Mouse (Mus musculus): ENCODE data around the gene D130052B06Rik. TPM values are rescaled to one million over a fixed set of nuclear protein-coding genes. Genes with fewer than 3 reads are reported as not detected.
A peak's percentile ranks its signal among the peaks of the same experiment; 100 is the strongest.

D130052B06Rik gene
- polyA plus RNA-seq, 1 experiment, result not detected

DNA sequence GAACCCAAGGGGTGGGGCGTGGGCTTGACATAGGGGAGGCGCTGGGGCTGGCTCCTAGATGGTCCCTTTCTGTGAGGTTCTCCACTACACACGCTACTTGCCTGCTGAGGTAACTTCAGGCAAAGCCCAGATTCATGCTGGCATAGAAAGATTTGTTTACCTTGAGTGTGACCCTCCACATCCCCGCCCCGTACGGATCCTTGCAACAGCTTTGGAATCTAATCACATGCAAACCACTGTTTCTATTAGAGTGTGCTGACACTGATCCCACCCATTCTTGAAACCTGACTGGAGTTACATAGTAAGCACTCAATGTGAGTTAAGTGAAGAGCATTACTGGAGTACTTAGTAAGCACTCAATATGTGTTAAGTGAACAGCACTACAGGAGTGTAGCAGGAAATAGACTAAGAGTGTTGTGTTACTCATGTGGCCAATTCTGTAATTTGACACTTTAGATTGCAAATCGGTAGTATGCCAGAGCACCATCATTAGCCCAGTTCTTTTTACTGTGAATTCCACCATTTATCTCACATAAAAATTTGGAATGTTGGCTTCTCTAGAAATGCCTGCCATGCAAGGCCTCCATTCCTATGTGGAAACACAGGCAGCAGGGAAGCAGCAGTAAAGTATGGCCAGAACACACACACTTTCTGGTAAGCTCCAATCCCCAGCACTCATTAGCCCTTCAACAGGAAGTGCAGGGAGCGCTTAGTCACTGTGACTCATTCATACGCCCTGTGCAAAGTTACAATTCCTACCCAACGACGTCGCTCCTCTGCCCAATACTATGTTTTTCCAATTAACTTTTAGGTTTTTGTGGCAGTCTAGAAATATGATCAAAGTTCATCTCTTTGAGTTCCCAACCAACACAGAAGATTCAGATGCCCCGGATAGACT, 61.2 kb downstream of the D130052B06Rik start:
- Histone ChIP-seq H3K4me3 (no peak overlapping the region), H3K27me3 (ENCODE audit: control insufficient read depth, insufficient read depth, insufficient read length) (no peaks in the 10 kb centered on the region), H3K4me2 (ENCODE audit: low read depth) (peak overlapping the region; percentile 38), H3K79me2 (ENCODE audit: control insufficient read depth, insufficient read depth) (no peaks in the 10 kb centered on the region), H3ac (ENCODE audit: control insufficient read depth, insufficient read length) (no peak overlapping the region), H3K36me3 (ENCODE audit: control insufficient read depth, insufficient read depth) (no peaks in the 10 kb centered on the region)
- TF ChIP-seq CEBPB (IDR thresholded peaks at IDR 0.05; ENCODE audit: insufficient read depth, poor library complexity, severe bottlenecking) (no peak), POLR2A (IDR thresholded peaks at IDR 0.05; ENCODE audit: insufficient read length, low read depth) (peak; percentile 27)

DNA sequence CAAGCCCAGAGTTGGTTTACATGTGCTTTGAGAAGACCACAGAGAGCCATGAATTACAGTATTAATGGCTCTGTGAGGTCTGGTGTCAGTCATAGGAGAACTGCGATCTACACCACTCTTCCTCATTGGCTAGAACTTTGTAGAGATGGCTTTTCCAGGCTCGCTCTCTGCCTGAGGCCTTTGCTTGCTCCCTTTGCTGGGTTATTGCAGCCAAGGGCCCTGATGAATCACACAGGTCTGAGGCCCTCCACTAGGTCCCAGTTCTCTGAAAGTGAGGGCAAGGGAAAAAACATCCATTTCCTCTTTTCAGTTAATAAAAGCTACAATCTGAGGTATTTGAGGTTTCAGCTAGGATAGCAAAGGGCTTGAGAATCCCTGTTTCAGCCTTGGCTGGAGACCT, 64.5 kb downstream of the D130052B06Rik start:
- TF ChIP-seq E2F4 (IDR thresholded peaks at IDR 0.05; ENCODE audit: insufficient read depth) (no peak), CEBPB (IDR thresholded peaks at IDR 0.05; ENCODE audit: insufficient read depth, poor library complexity, severe bottlenecking) (no peak), MAX (IDR thresholded peaks at IDR 0.05; ENCODE audit: low read depth) (no peak), POLR2A (IDR thresholded peaks at IDR 0.05; ENCODE audit: insufficient read length, low read depth) (no peak), TCF3 (IDR thresholded peaks at IDR 0.05; ENCODE audit: insufficient read length, low read depth) (no peak), MYOD1 (IDR thresholded peaks at IDR 0.05; ENCODE audit: control insufficient read depth in 1 of 3, insufficient read length in 2 of 3, low read depth in 2 of 3) (no peak), REST (IDR thresholded peaks at IDR 0.05; ENCODE audit: insufficient read depth, insufficient read length) (no peak), MYOG (IDR thresholded peaks at IDR 0.05; ENCODE audit: control insufficient read depth in 1 of 3, insufficient read depth in 1 of 3, insufficient read length in 2 of 3, low read depth in 2 of 3) (no peak), SRF (IDR thresholded peaks at IDR 0.05; ENCODE audit: control insufficient read depth, insufficient read length, low read depth) (no peak), TCF12 (IDR thresholded peaks at IDR 0.05; ENCODE audit: insufficient read depth, poor library complexity, severe bottlenecking) (no peak), USF1 (IDR thresholded peaks at IDR 0.05; ENCODE audit: low read depth) (no peak), POLR2AphosphoS2 (IDR thresholded peaks at IDR 0.05; ENCODE audit: insufficient read length, low read depth) (no peak)

DNA sequence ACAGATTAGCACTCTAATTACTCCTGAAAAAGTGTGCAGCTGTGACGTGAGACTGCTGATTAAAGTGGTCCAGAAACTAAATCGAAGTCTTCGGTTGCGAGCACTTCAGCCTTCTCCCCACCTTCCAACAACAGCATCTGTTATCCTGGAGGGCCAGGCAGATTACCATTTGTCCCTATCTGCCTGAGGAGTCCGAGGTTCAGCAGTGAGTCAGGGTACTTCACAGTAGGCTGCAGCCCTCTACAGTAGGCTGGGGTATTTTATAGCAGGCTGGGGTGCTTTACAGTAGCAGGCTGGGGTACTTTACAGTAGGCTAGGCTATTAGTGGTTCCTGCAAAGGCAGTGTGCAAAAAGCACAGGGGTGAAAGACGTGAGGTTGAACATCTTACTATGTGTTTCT, 69.3 kb downstream of the D130052B06Rik start:
- Histone ChIP-seq H3K4me3 (no peak overlapping the region), H3K4me2 (ENCODE audit: low read depth) (no peak overlapping the region), H3ac (ENCODE audit: control insufficient read depth, insufficient read length) (no peak overlapping the region), H3K36me3 (ENCODE audit: control insufficient read depth, insufficient read depth) (no peaks in the 10 kb centered on the region), H3K27me3 (ENCODE audit: control insufficient read depth, insufficient read depth, insufficient read length) (no peaks in the 10 kb centered on the region), H3K79me2 (ENCODE audit: control insufficient read depth, insufficient read depth) (no peaks in the 10 kb centered on the region)
- TF ChIP-seq POLR2A (IDR thresholded peaks at IDR 0.05; ENCODE audit: insufficient read length, low read depth), result no peak
- no peak for TF ChIP-seq CEBPB (IDR thresholded peaks at IDR 0.05; ENCODE audit: insufficient read depth, poor library complexity, severe bottlenecking)
- no peak for TF ChIP-seq POLR2AphosphoS2 (IDR thresholded peaks at IDR 0.05; ENCODE audit: insufficient read length, low read depth)
- no peak for TF ChIP-seq SRF (IDR thresholded peaks at IDR 0.05; ENCODE audit: control insufficient read depth, insufficient read length, low read depth)

More for the DNA sequence above, 64.5 kb downstream of the D130052B06Rik start:
- no peaks in the 10 kb centered on the region for H3K36me3 ChIP-seq (ENCODE audit: control insufficient read depth, insufficient read depth)
- H3K4me2 ChIP-seq (ENCODE audit: low read depth), result no peak overlapping the region
- H3K4me3 ChIP-seq, result no peak overlapping the region
- H3K79me2 ChIP-seq (ENCODE audit: control insufficient read depth, insufficient read depth), result no peaks in the 10 kb centered on the region
- no peaks in the 10 kb centered on the region for H3K27me3 ChIP-seq (ENCODE audit: control insufficient read depth, insufficient read depth, insufficient read length)
- H3ac ChIP-seq (ENCODE audit: control insufficient read depth, insufficient read length), result no peak overlapping the region

DNA sequence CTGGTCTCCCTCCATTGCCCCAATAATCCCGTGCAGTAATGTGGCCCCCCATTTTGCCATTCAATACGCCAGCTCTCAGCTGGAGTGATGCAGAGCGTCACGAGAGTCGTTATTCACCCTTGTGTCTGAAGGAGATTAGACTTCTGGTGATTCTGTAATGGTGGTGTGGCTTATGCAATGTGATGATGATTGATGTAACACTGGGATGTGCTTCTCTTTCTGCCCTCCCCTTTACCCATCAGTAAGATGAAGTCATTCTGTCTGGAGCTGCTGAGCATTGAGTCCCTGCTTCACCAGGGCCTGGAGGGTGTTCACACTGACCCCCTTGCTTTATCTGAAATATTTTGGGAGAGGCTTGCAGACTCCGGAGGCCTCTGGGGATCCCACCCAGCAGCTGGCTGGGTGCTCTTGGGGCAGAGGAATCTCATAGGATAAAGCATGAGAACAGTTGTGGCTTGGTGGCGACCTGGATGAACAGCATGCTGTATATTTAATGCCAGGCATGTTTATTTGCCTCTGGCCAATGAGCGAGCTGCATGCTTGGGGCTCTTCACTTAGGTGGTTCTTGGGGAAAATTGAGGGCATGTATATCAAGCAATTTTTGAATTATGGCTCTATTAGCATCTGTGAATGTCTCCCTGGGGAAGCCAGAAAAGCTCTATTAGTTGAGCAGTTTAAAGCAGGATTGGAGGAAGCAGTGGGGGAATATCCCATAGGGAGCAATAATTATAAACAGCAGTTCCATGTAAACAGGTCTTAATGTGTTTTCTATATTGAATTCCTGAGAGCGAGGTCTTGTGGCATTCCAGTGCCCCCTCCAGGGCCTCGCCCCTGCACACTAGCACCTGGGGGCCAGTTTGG, 71.2 kb downstream of the D130052B06Rik start:
- H3K79me2 ChIP-seq (ENCODE audit: control insufficient read depth, insufficient read depth), result no peaks in the 10 kb centered on the region
- TF ChIP-seq POLR2A (IDR thresholded peaks at IDR 0.05; ENCODE audit: insufficient read length, low read depth) (peak; percentile 17), CEBPB (IDR thresholded peaks at IDR 0.05; ENCODE audit: insufficient read depth, poor library complexity, severe bottlenecking) (peak; percentile 90), MYOD1 (IDR thresholded peaks at IDR 0.05; ENCODE audit: control insufficient read depth in 1 of 3, insufficient read length in 2 of 3, low read depth in 2 of 3) (no peak)
- peak overlapping the region; percentile 25 for H3K4me2 ChIP-seq (ENCODE audit: low read depth)
- H3K36me3 ChIP-seq (ENCODE audit: control insufficient read depth, insufficient read depth), result no peaks in the 10 kb centered on the region
- H3K4me3 ChIP-seq, result no peak overlapping the region
- no peaks in the 10 kb centered on the region for H3K27me3 ChIP-seq (ENCODE audit: control insufficient read depth, insufficient read depth, insufficient read length)
- no peak overlapping the region for H3ac ChIP-seq (ENCODE audit: control insufficient read depth, insufficient read length)

Other genes with a start within 250 kb of the D130052B06Rik start
- not detected for gene Ranbp17, start 85.6 kb upstream of the D130052B06Rik start, polyA plus RNA-seq (2012; fragmentation: generic; extraction: Trizol)
- gene Gabrp, start 20.3 kb upstream of the D130052B06Rik start, polyA plus RNA-seq (2012; fragmentation: generic; extraction: Trizol), result not detected